Mouse (Mus musculus) forebrain, postnatal 0 days (tissue): ENCODE data around the gene Aldh16a1. TPM values are rescaled to one million over a fixed set of nuclear protein-coding genes. Genes with fewer than 3 reads are reported as not detected.

Experiments
- ATAC-seq: fragments of 200-750 bp; cut with Nextera tagmentation; 2 replicates; pipeline ENCODE4 v1.8.0; 2017; ENCODE audit warnings: mild to moderate bottlenecking, moderate library complexity
- DNase-seq: peaks from one replicate; pipeline ENCODE4 v3.0.0-alpha.2; 2015
- H3K27ac ChIP-seq: fragments of 300-500 bp; sonication (generic); 2 replicates; pipeline ENCODE4 v1.5.1; 2014; ENCODE audit warnings: low read depth, mild to moderate bottlenecking, antibody characterized with exemption, low read length, moderate library complexity, mixed read lengths
- H3K27me3 ChIP-seq: fragments of 300-500 bp; sonication (generic); 2 replicates; pipeline ENCODE4 v1.6.1; 2014; ENCODE audit warnings: mild to moderate bottlenecking, low read length, mixed read lengths; ENCODE audit not compliant: insufficient read depth
- H3K36me3 ChIP-seq: fragments of 300-500 bp; sonication (generic); 2 replicates; pipeline ENCODE4 v1.6.1; 2014; ENCODE audit warnings: mild to moderate bottlenecking, moderate library complexity; ENCODE audit not compliant: insufficient read depth
- H3K4me1 ChIP-seq: fragments of 300-500 bp; sonication (generic); 2 replicates; pipeline ENCODE4 v1.6.1; 2014; ENCODE audit warnings: antibody characterized with exemption; ENCODE audit not compliant: insufficient read depth
- H3K4me2 ChIP-seq: fragments of 300-500 bp; sonication (generic); 2 replicates; pipeline ENCODE4 v1.6.1; 2014; ENCODE audit warnings: low read depth, mild to moderate bottlenecking, moderate library complexity
- H3K4me3 ChIP-seq: fragments of 300-500 bp; sonication (generic); 2 replicates; pipeline ENCODE4 v1.5.1; 2014; ENCODE audit warnings: low read depth, low read length, mixed read lengths
- H3K9ac ChIP-seq: fragments of 300-500 bp; sonication (generic); 2 replicates; pipeline ENCODE4 v1.6.1; 2014; ENCODE audit warnings: mild to moderate bottlenecking
- H3K9me3 ChIP-seq: fragments of 300-500 bp; sonication (generic); 2 replicates; pipeline ENCODE4 v1.6.1; 2016; ENCODE audit warnings: low read length
- CTCF ChIP-seq: sonication (generic); IDR thresholded peaks from 2 replicates; pipeline ENCODE4 v1.5.1; 2016; ENCODE audit warnings: antibody characterized with exemption, control low read depth, low read depth
- WGBS: fragments of 180-500 bp; shearing (Covaris S2); extraction: QIAGEN DNeasy Blood & Tissue Kit; methylation state at CpG from one replicate; pipeline ENCODE4 v1.1.7; 2014; 5-methylcytosine and 5-hydroxymethylcytosine counted together
- microRNA counts: library from miRNA; unstranded; fragments of <30 nt; microRNA quantifications from one replicate; lab custom pipeline; 2015
- microRNA-seq, 2 experiments: library from miRNA; unstranded; fragments of <30 nt; microRNA quantifications; one replicate each; pipeline ENCODE4; 2016
- polyA plus RNA-seq: library from polyadenylated mRNA; unstranded; fragments of >200 nt; fragmentation: Nextera tagmentation; extraction: Ambion mirVana; gene quantifications from 2 replicates; pipeline ENCODE4 v1.2.1, GENCODE M21; 2015
- total RNA-seq: library from RNA; depleted of rRNA; stranded (reverse); fragments of >200 nt; gene quantifications from 2 replicates; pipeline ENCODE4 v1.2.3, GENCODE M21; 2014; rRNA removed

Aldh16a1 gene
- total and polyA plus RNA-seq, 2 experiments from 2014 or later, result 13.3 to 14.2 TPM

- no peak for TF ChIP-seq CTCF
- WGBS, result 78% methylated on average over 12 of the region's 12 CpGs
- H3K9me3 ChIP-seq, result no peaks in the 10 kb centered on the region
- H3K4me1 ChIP-seq, result no peaks in the 10 kb centered on the region
- no peak overlapping the region for H3K27ac ChIP-seq
- H3K27me3 ChIP-seq, result no peaks in the 10 kb centered on the region
- DNase-seq (no peak), ATAC-seq (no peak)
- H3K4me3 ChIP-seq, result no peak overlapping the region
- H3K9ac ChIP-seq, result no peak overlapping the region
- no peak overlapping the region for H3K4me2 ChIP-seq
- H3K36me3 ChIP-seq, result no peaks in the 10 kb centered on the region
Observed at GRCm38 (mm10) chr7:45092828-45093515, 61.4 kb downstream of the Aldh16a1 start.

- Histone ChIP-seq H3K4me3 (peak within 1 kb of the TSS; percentile 38), H3K27me3 (no peaks in the 10 kb centered on the region), H3K27ac (no peak within 1 kb of the TSS), H3K9me3 (no peaks in the 10 kb centered on the region), H3K36me3 (no peaks in the 10 kb centered on the region), H3K4me1 (no peaks in the 10 kb centered on the region), H3K9ac (peak within 1 kb of the TSS; percentile 25; the same call in 1 of the 2 replicates), H3K4me2 (peak within 1 kb of the TSS; percentile 62)
- under 1% methylated on average over 16 of the region's 16 CpGs for WGBS
- ATAC-seq (peak; percentile 95), DNase-seq (peak; percentile 85)
- TF ChIP-seq CTCF, result no peak
Observed at GRCm38 (mm10) chr7:45092048-45092447, 62.3 kb downstream of the Aldh16a1 start, which contains the start of gene Rcn3. TSS of gene Rcn3 (minus strand) at chr7:45092221.

GRCm38 (mm10) chr7:45091001-45091990, 63.1 kb downstream of the Aldh16a1 start:
- no peaks in the 10 kb centered on the region for H3K9me3 ChIP-seq
- no peaks in the 10 kb centered on the region for H3K4me1 ChIP-seq
- no peak for TF ChIP-seq CTCF
- peak overlapping the region; percentile 62 for H3K4me2 ChIP-seq
- no peak overlapping the region for H3K27ac ChIP-seq
- H3K4me3 ChIP-seq, result peak overlapping the region; percentile 38
- peak; percentile 23 for ATAC-seq
- no peaks in the 10 kb centered on the region for H3K27me3 ChIP-seq
- H3K9ac ChIP-seq, result peak overlapping the region; percentile 25; the same call in 1 of the 2 replicates
- H3K36me3 ChIP-seq, result 0 out of 2 replicates have a peak, but pooled peaks cover 6% of the 10 kb centered on the region
- 15% methylated on average over 35 of the region's 35 CpGs for WGBS
- no peak for DNase-seq

MicroRNAs within 50 kb of the gene (microRNA counts, 519-probe panel; counts per million panel counts)
- 4,563 counts per million, percentile 61 among the panel's probes with 10 or more counts for microRNA mmu-miR-150 (lab: Ali Mortazavi, UCI)

Small RNA genes lying within 50 kb of the gene (microRNA-seq; reads per million reads assigned to microRNA genes)
- gene Mir150, result 195 to 230 reads per million in 2 experiments
- 11.3 to 13.9 reads per million in 2 experiments for gene Mir5121
- gene Mir7055, result 0.12 to 0.77 reads per million in 2 experiments

Other genes starting within 250 kb of the Aldh16a1 start
Only the 30 nearest of the 32 such genes appear.
- gene Tsks, start 211.4 kb downstream of the Aldh16a1 start, total RNA-seq, result not detected in 2 replicates
- 0.18 TPM in 1 of 2 replicates, not detected in the other for gene Tsks, start 211.4 kb downstream of the Aldh16a1 start, polyA plus RNA-seq
- gene Cpt1c, start 179.7 kb downstream of the Aldh16a1 start, total RNA-seq, result 71.9 and 73.1 TPM in 2 replicates
- gene Cpt1c, start 179.7 kb downstream of the Aldh16a1 start, polyA plus RNA-seq, result 34.3 and 49.6 TPM in 2 replicates
- 208 and 220 TPM in 2 replicates for gene Prmt1, start 168.0 kb downstream of the Aldh16a1 start, total RNA-seq
- 598 and 639 TPM in 2 replicates for gene Prmt1, start 168.0 kb downstream of the Aldh16a1 start, polyA plus RNA-seq
- gene Irf3, start 156.9 kb downstream of the Aldh16a1 start, total RNA-seq, result 39.3 and 39.7 TPM in 2 replicates
- 23.1 and 24.0 TPM in 2 replicates for gene Irf3, start 156.9 kb downstream of the Aldh16a1 start, polyA plus RNA-seq
- 7.5 and 7.9 TPM in 2 replicates for gene Bcl2l12, start 155.9 kb downstream of the Aldh16a1 start, total RNA-seq
- gene Bcl2l12, start 155.9 kb downstream of the Aldh16a1 start, polyA plus RNA-seq, result 7.8 and 8.5 TPM in 2 replicates
- 58.7 and 72.5 TPM in 2 replicates for gene Scaf1, start 138.2 kb downstream of the Aldh16a1 start, total RNA-seq
- gene Scaf1, start 138.2 kb downstream of the Aldh16a1 start, polyA plus RNA-seq, result 43.4 and 50.0 TPM in 2 replicates
- 2.9 and 4.2 TPM in 2 replicates for gene Rras, start 136.6 kb downstream of the Aldh16a1 start, total RNA-seq
- 10.6 and 13.1 TPM in 2 replicates for gene Rras, start 136.6 kb downstream of the Aldh16a1 start, polyA plus RNA-seq
- 12.6 and 14.0 TPM in 2 replicates for gene Prr12, start 101.7 kb downstream of the Aldh16a1 start, total RNA-seq
- gene Prr12, start 101.7 kb downstream of the Aldh16a1 start, polyA plus RNA-seq, result 4.9 and 8.2 TPM in 2 replicates
- 75.2 and 76.4 TPM in 2 replicates for gene Nosip, start 92.2 kb downstream of the Aldh16a1 start, total RNA-seq
- 74.3 and 75.2 TPM in 2 replicates for gene Nosip, start 92.2 kb downstream of the Aldh16a1 start, polyA plus RNA-seq
- 6.3 and 15.9 TPM in 2 replicates for gene Prrg2, start 91.9 kb downstream of the Aldh16a1 start, total RNA-seq
- gene Prrg2, start 91.9 kb downstream of the Aldh16a1 start, polyA plus RNA-seq, result 14.9 and 15.1 TPM in 2 replicates
- 29.7 and 43.8 TPM in 2 replicates for gene Rcn3, start 62.4 kb downstream of the Aldh16a1 start, total RNA-seq
- 32.6 and 36.4 TPM in 2 replicates for gene Rcn3, start 62.4 kb downstream of the Aldh16a1 start, polyA plus RNA-seq
- gene Fcgrt, start 50.7 kb downstream of the Aldh16a1 start, total RNA-seq, result 24.9 and 29.4 TPM in 2 replicates
- gene Fcgrt, start 50.7 kb downstream of the Aldh16a1 start, polyA plus RNA-seq, result 35.1 and 44.7 TPM in 2 replicates
- 974 and 1,229 TPM in 2 replicates for gene Rps11, start 30.1 kb downstream of the Aldh16a1 start, total RNA-seq
- gene Rps11, start 30.1 kb downstream of the Aldh16a1 start, polyA plus RNA-seq, result 814 and 982 TPM in 2 replicates
- 2,018 and 2,903 TPM in 2 replicates for gene Rpl13a, start 25.8 kb downstream of the Aldh16a1 start, total RNA-seq
- 852 and 1,121 TPM in 2 replicates for gene Rpl13a, start 25.8 kb downstream of the Aldh16a1 start, polyA plus RNA-seq
- not detected in 2 replicates for gene Gm45713, start 18.4 kb downstream of the Aldh16a1 start, total RNA-seq
- 0.36 TPM in 1 of 2 replicates, not detected in the other for gene Gm45713, start 18.4 kb downstream of the Aldh16a1 start, polyA plus RNA-seq
- 2.3 and 3.1 TPM in 2 replicates for gene Flt3l, start 18.2 kb downstream of the Aldh16a1 start, total RNA-seq
- gene Flt3l, start 18.2 kb downstream of the Aldh16a1 start, polyA plus RNA-seq, result 1.9 and 6.8 TPM in 2 replicates
- gene Pih1d1, start 281 bp downstream of the Aldh16a1 start, total RNA-seq, result 112 and 117 TPM in 2 replicates
- 74.3 and 80.4 TPM in 2 replicates for gene Pih1d1, start 281 bp downstream of the Aldh16a1 start, polyA plus RNA-seq
- gene Slc17a7, start 9.4 kb upstream of the Aldh16a1 start, total RNA-seq, result 71.4 and 87.5 TPM in 2 replicates
- gene Slc17a7, start 9.4 kb upstream of the Aldh16a1 start, polyA plus RNA-seq, result 47.6 and 50.3 TPM in 2 replicates
- not detected in 2 replicates for gene Gfy, start 25.0 kb upstream of the Aldh16a1 start, total RNA-seq
- 0.21 TPM in 1 of 2 replicates, not detected in the other for gene Gfy, start 25.0 kb upstream of the Aldh16a1 start, polyA plus RNA-seq
- gene Pth2, start 26.4 kb upstream of the Aldh16a1 start, total RNA-seq, result not detected in 2 replicates
- gene Pth2, start 26.4 kb upstream of the Aldh16a1 start, polyA plus RNA-seq, result 0.34 and 0.48 TPM in 2 replicates
- gene Ccdc155, start 50.3 kb upstream of the Aldh16a1 start, total RNA-seq, result 0.14 and 0.46 TPM in 2 replicates
- 0.35 and 0.97 TPM in 2 replicates for gene Ccdc155, start 50.3 kb upstream of the Aldh16a1 start, polyA plus RNA-seq
- gene Dkkl1, start 57.6 kb upstream of the Aldh16a1 start, total RNA-seq, result 8.4 and 9.1 TPM in 2 replicates
- 8.9 and 12.1 TPM in 2 replicates for gene Dkkl1, start 57.6 kb upstream of the Aldh16a1 start, polyA plus RNA-seq
- gene Tead2, start 61.2 kb upstream of the Aldh16a1 start, total RNA-seq, result 30.6 and 40.6 TPM in 2 replicates
- 18.4 and 22.5 TPM in 2 replicates for gene Tead2, start 61.2 kb upstream of the Aldh16a1 start, polyA plus RNA-seq
- 0.46 and 0.62 TPM in 2 replicates for gene Cd37, start 84.5 kb upstream of the Aldh16a1 start, total RNA-seq
- 2.0 and 2.5 TPM in 2 replicates for gene Cd37, start 84.5 kb upstream of the Aldh16a1 start, polyA plus RNA-seq
- gene Slc6a16, start 86.5 kb upstream of the Aldh16a1 start, total RNA-seq, result 0.24 TPM in 1 of 2 replicates, not detected in the other
- gene Slc6a16, start 86.5 kb upstream of the Aldh16a1 start, polyA plus RNA-seq, result 0.74 and 1.7 TPM in 2 replicates
- not detected in 2 replicates for gene Slc6a21, start 122.9 kb upstream of the Aldh16a1 start, total RNA-seq
- gene Slc6a21, start 122.9 kb upstream of the Aldh16a1 start, polyA plus RNA-seq, result not detected in 2 replicates
- 17.1 and 17.5 TPM in 2 replicates for gene Trpm4, start 179.2 kb upstream of the Aldh16a1 start, total RNA-seq
- 8.9 and 9.4 TPM in 2 replicates for gene Trpm4, start 179.2 kb upstream of the Aldh16a1 start, polyA plus RNA-seq
- 0.46 and 0.52 TPM in 2 replicates for gene Hrc, start 180.7 kb upstream of the Aldh16a1 start, total RNA-seq
- gene Hrc, start 180.7 kb upstream of the Aldh16a1 start, polyA plus RNA-seq, result not detected in 2 replicates
- 76.5 and 81.0 TPM in 2 replicates for gene Ppfia3, start 212.4 kb upstream of the Aldh16a1 start, total RNA-seq
- gene Ppfia3, start 212.4 kb upstream of the Aldh16a1 start, polyA plus RNA-seq, result 21.7 and 26.0 TPM in 2 replicates
- gene Lin7b, start 216.0 kb upstream of the Aldh16a1 start, total RNA-seq, result 32.2 and 47.3 TPM in 2 replicates
- gene Lin7b, start 216.0 kb upstream of the Aldh16a1 start, polyA plus RNA-seq, result 36.8 and 39.8 TPM in 2 replicates